Mouse (Mus musculus) cerebellum, adult 2 months (tissue): ENCODE measurements around the gene Dctn2.

ENCODE experiments used
- CTCF ChIP-seq: fragments of 200-500 bp; IDR thresholded peaks from 2 replicates; pipeline ENCODE4 v1.5.1; 2011; ENCODE audit warnings: low read depth, mild to moderate bottlenecking, control low read depth, low read length, moderate library complexity, borderline replicate concordance; ENCODE audit not compliant: insufficient read depth
- POLR2A ChIP-seq: fragments of 200-500 bp; IDR thresholded peaks from 2 replicates; pipeline ENCODE4 v1.6.1; 2011; ENCODE audit warnings: low read length, control low read depth, borderline replicate concordance; ENCODE audit not compliant: insufficient read depth

GRCm38 (mm10) chr10:127262548-127263398, 3.4 kb upstream of the Dctn2 start, which contains the start of gene Kif5a:
- TF ChIP-seq CTCF, result peak; percentile 16; the same call in 1 of the 2 replicates
- TF ChIP-seq POLR2A, result peak; percentile 88
